Mouse (Mus musculus) layer of hippocampus, postnatal 25 days (tissue): ENCODE data around the gene Lbhd1. TPM values are rescaled to one million over a fixed set of nuclear protein-coding genes. Genes with fewer than 3 reads are reported as not detected.
"Not testable (repeated sequence)": the region's sequence is repeated elsewhere in the genome, so short reads cannot be mapped to it uniquely, and the experiment has no call there.

Experiments
- DNase-seq, 2 experiments: peaks; one replicate each; pipeline ENCODE4 v3.0.0; 2022; ENCODE audit warnings: mixed read lengths in 2 of 2, low spot score in 1 of 2; ENCODE audit errors: extremely low spot score in 1 of 2
- total RNA-seq, 2 experiments: library from RNA; stranded (reverse); gene quantifications; 2 replicates each; pipeline ENCODE4 v1.2.3; 2021

Gene Lbhd1
- total RNA-seq, 2 experiments from 2014 or later = 10.1 to 16.2 TPM

- no peak for DNase-seq
These were observed 12.7 kb upstream of the Lbhd1 start for GRCm38 (mm10) chr19:8870838-8871237.

DNA sequence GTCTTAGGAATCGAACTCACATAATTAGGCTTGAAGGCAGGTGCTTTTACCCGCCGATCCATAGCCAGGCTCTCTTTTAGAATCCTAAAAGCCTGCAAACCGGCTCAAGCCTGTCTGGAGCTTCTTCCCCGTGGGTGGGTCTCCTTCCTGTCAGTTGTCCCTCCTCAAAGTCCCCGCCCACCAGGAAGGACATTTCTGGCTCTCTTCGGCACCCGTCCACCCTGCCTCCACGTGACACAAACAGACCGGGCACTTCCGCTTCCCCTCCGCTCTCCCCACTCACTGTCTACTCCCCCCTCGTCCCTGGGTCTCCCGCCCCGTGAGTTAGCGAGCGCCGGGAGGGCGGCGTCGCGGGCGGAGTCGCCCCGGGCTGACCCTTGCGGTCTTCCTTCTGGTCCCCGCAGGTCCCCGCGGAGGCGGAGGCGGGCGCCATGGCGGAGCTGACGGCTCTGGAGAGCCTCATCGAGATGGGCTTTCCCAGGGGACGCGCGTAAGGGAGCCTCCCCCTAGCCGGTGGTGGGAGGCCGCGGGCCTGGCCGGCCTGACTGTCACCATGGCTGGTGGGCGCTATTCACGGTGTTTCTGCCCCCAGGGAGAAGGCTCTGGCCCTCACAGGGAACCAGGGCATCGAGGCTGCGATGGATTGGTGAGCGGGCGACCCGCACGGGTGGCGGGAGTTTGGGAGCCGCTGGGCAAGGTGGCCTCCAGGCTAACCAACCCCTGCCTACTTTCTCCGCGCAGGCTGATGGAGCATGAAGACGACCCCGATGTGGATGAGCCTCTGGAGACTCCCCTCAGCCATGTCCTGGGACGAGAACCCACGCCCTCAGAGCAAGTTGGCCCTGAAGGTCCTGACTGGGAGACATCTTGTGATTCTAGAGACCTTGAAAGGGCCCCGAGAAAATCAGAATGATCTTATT lies 12.0 kb upstream of the Lbhd1 start, which contains the start of gene Ubxn1:
TSS of gene Ubxn1 (plus strand) at position 230 of the 920 bp plus-strand sequence.
- peak; percentile 94 to 95 for DNase-seq

DNA sequence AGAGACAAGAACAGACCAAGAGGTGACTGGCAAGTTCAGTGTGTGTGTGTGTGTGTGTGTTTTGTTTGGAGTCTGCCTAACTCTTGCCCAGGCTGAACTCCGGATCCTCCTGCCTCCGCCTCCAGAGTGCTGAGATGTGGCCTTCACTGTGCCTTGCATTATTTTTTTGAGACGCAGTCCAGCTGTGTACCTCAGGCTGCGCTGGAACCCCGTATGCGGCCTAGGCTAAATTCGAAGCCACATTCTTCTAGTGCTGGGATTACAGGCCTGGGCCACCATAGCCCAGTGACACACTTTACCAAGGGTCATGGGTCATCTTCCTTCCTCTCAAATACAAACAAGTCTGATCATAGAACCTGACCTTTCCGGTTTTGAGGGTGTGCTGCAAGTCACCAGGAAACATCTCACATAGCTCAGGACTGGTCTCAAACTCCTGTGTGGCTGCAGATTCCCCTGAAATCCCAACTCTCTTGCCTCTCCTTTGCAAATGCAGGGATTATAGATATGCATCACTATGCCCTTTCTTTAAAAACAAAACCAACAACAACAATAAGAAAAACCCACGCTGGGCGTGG lies 11.2 kb upstream of the Lbhd1 start:
- DNase-seq = no peak

DNA sequence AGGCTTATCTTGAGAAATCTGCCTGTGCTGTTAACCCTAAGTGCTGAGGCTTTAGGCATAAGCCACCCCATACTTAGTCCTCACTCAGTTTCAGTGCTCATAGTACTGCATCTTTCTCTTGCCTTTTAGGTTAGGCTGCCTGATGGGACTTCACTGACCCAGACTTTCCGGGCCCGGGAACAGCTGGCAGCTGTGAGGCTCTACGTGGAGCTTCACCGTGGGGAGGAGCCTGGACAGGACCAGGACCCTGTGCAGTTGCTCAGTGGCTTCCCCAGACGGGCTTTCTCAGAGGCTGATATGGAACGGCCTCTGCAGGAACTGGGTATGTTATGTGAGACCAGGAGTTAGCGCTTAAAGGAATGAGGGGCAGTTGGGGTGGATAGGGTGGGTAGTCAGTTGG lies 8.5 kb upstream of the Lbhd1 start:
- DNase-seq = no peak

- DNase-seq = peak; percentile 78
These were observed 3.1 kb upstream of the Lbhd1 start, which contains the start of gene Uqcc3 for GRCm38 (mm10) chr19:8880311-8881033. Gene Uqcc3 (minus strand): TSS chr19:8880923.

- DNase-seq = no peak
These were observed 2.5 kb upstream of the Lbhd1 start for GRCm38 (mm10) chr19:8881034-8881392.

- no peak for DNase-seq
These were observed 3.5 kb downstream of the Lbhd1 start for GRCm38 (mm10) chr19:8886916-8887584.

- no peak for DNase-seq
These were observed 4.3 kb downstream of the Lbhd1 start for GRCm38 (mm10) chr19:8887585-8888463.

DNA sequence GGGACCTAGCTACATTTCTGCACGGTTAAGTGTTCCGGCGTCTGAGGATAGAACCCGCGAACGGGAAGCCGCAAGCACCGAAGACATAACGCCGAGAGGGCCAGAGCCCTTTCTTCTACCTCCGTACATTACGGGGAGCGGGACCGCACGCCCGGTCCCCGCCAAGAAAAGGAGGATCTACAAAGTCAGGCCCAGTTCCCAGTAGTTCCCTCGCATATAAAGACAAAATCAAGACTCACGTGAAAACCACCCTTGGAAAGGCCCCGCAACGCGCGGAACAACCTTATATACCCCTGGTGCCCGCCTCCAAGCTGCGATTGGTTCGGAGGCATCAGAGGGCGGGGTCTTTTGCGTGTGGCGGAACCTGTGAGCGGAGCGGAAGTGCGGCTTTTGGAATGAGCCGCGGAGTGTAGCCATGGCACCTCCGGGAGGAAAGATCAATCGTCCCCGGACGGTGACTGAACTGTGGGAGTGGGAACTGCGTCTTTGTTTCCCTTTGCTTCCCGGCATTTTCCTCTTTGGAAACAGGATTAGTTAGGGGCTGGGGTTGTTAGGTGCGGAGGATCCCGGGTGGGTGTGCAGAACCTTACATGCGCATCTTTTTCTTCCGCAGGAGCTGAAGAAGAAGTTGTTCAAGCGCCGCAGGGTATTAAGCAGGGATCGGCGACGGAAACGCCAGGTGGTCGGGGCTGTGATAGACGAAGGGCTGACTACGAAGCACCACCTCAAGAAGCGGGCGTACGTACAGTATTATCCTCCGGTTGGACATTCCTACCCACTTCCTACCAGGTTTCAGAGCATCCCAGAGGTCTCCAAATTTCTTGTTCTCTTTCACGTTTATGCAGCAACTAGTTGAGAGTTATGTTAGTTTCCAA lies 5.2 kb downstream of the Lbhd1 start, which contains the start of the genes 1810009A15Rik and Gm49416:
TSS of gene 1810009A15Rik (plus strand) at position 343 of the 875 bp plus-strand sequence.
TSS of gene Gm49416 (plus strand) at position 416 of the 875 bp plus-strand sequence.
- peak; percentile 81 to 85 for DNase-seq

- peak; percentile 79 to 87 for DNase-seq
These were observed 9.6 kb downstream of the Lbhd1 start, which contains the start of gene Ints5 for GRCm38 (mm10) chr19:8892829-8893766. Gene Ints5 (plus strand): TSS chr19:8893005.

DNA sequence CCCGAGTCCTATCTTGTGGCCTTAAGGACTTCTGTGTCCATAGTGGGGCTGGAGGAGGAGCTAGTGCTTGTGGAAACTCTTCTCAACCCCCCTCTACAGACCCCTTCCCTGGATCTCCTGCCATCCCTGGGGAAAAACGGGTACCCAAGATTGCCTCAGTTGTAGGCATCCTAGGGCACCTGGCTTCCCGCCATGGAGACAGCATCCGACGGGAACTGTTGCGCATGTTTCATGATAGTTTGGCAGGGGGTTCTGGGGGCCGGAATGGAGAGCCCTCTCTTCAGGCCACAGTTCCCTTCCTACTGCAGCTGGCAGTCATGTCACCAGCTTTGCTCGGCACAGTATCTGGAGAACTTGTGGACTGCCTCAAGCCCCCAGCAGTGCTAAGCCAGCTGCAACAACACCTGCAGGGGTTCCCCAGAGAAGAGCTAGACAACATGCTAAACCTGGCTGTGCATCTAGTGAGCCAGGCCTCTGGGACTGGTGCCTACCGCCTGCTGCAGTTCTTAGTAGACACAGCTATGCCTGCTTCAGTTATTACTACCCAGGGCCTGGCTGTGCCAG lies 11.9 kb downstream of the Lbhd1 start:
- no peak for DNase-seq

GRCm38 (mm10) chr19:8896231-8896630 lies 12.7 kb downstream of the Lbhd1 start:
- not testable (repeated sequence) for DNase-seq

- not testable (repeated sequence) for DNase-seq
These were observed 13.8 kb downstream of the Lbhd1 start for GRCm38 (mm10) chr19:8897211-8897864.

- DNase-seq = peak; percentile 86 to 87
These were observed 14.4 kb downstream of the Lbhd1 start, which contains the start of gene Ganab for GRCm38 (mm10) chr19:8897865-8898495. Gene Ganab (plus strand): TSS chr19:8898071.

DNA sequence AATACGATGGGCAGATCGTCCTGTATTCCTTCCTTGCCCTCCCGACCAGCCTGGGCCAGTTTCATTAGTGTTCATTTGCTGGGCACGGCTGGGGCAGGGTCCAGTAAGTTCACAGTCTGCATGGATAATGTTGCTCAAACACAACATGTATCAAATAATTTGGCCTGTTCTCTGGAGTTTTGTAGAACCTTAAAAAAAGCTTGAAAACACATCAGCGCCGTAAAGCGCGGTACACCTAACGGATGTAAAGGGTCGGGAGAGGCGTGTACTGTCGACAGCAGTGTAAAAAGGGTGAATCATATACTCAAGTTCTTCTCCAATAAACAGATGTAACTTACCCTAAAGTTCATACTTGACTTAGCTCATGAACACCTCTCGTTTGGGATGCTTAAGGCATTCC lies 15.0 kb downstream of the Lbhd1 start:
- no peak for DNase-seq

- no peak for DNase-seq
These were observed 15.5 kb downstream of the Lbhd1 start for GRCm38 (mm10) chr19:8899079-8899478.
